Mouse (Mus musculus) liver, adult 2 months (tissue): ENCODE measurements around the gene Gars. TPM values are rescaled to one million over a fixed set of nuclear protein-coding genes. Genes with fewer than 3 reads are reported as not detected.
A peak's percentile ranks its signal among the peaks of the same experiment; 100 is the strongest.

Experiments used
- DNase-seq: peaks from one replicate; pipeline ENCODE4 v3.0.0-alpha.2; 2011; ENCODE audit warnings: low read depth, low spot score; ENCODE audit errors: extremely low read depth
- H3K27ac ChIP-seq: fragments of 200-500 bp; replicated peaks from 2 replicates; pipeline ENCODE4 v1.5.1; 2012; ENCODE audit warnings: low read depth, mild to moderate bottlenecking, control low read depth, inconsistent platforms, low read length; ENCODE audit not compliant: insufficient read depth
- H3K27me3 ChIP-seq: fragments of 200-500 bp; 2 replicates; pipeline ENCODE4 v1.6.1; 2012; ENCODE audit warnings: mild to moderate bottlenecking, moderate library complexity, low read length, inconsistent platforms; ENCODE audit not compliant: control insufficient read depth, insufficient read depth
- H3K36me3 ChIP-seq: fragments of 200-500 bp; 2 replicates; pipeline ENCODE4 v1.6.1; 2012; ENCODE audit warnings: low read length, inconsistent platforms; ENCODE audit not compliant: control insufficient read depth, insufficient read depth
- H3K4me1 ChIP-seq: fragments of 200-500 bp; 2 replicates; pipeline ENCODE4 v1.6.1; 2011; ENCODE audit warnings: low read length; ENCODE audit not compliant: control insufficient read depth, insufficient read depth
- H3K4me3 ChIP-seq: fragments of 200-500 bp; 2 replicates; pipeline ENCODE4 v1.5.1; 2011; ENCODE audit warnings: low read depth, mild to moderate bottlenecking, control low read depth, low read length, moderate library complexity; ENCODE audit not compliant: insufficient read depth
- H3K79me2 ChIP-seq: fragments of 200-500 bp; 2 replicates; pipeline ENCODE4 v1.6.1; 2012; ENCODE audit warnings: inconsistent platforms, mild to moderate bottlenecking, low read length, moderate library complexity; ENCODE audit not compliant: control insufficient read depth, insufficient read depth
- H3K9ac ChIP-seq: fragments of 200-500 bp; 2 replicates; pipeline ENCODE4 v1.6.1; 2012; ENCODE audit warnings: low read depth, mild to moderate bottlenecking, control low read depth, inconsistent platforms, low read length
- CTCF ChIP-seq: fragments of 200-500 bp; IDR thresholded peaks from 2 replicates; pipeline ENCODE4 v1.5.1; 2011; ENCODE audit warnings: low read depth, low read length, control low read depth
- POLR2A ChIP-seq: fragments of 200-500 bp; IDR thresholded peaks from 2 replicates; pipeline ENCODE4 v1.6.1; 2011; ENCODE audit warnings: low read length, control low read depth; ENCODE audit not compliant: insufficient read depth; ENCODE audit errors: extremely low read depth
- WGBS: fragments of 180-500 bp; shearing (Covaris S2); methylation state at CpG from one replicate; pipeline ENCODE4 v1.1.7; 2018; 5-methylcytosine and 5-hydroxymethylcytosine counted together
- polyA plus RNA-seq: library from polyadenylated mRNA; depleted of rRNA; stranded (reverse); fragments of >200 nt; gene quantifications from 2 replicates; pipeline ENCODE4 v1.2.3, GENCODE M21; 2012
- total RNA-seq: library from RNA; depleted of rRNA; stranded (reverse); fragments of >200 nt; gene quantifications from 2 replicates; pipeline ENCODE4 v1.2.3, GENCODE M21; 2014

The Gars gene
- total and polyA plus RNA-seq, 2 experiments: 18.2 to 35.7 TPM

GRCm38 (mm10) chr6:54997726-54998125, 40.1 kb upstream of the Gars start:
- Histone ChIP-seq H3K79me2 (no peaks in the 10 kb centered on the region), H3K27ac (no peak overlapping the region), H3K36me3 (no peaks in the 10 kb centered on the region), H3K4me1 (peaks cover 8% of the 10 kb centered on the region), H3K27me3 (no peaks in the 10 kb centered on the region), H3K9ac (no peak overlapping the region), H3K4me3 (no peak overlapping the region)
- TF ChIP-seq POLR2A (no peak), CTCF (no peak)
- DNase-seq: peak; percentile 85
- 39% methylated on average over 6 of the region's 6 CpGs for WGBS

GRCm38 (mm10) chr6:55001320-55001719, 36.5 kb upstream of the Gars start:
- H3K4me3 ChIP-seq: no peak overlapping the region
- no peak overlapping the region for H3K27ac ChIP-seq
- TF ChIP-seq CTCF (no peak), POLR2A (no peak)
- H3K4me1 ChIP-seq: peaks cover 8% of the 10 kb centered on the region
- H3K79me2 ChIP-seq: no peaks in the 10 kb centered on the region
- WGBS: 22% methylated on average over 4 of the region's 4 CpGs
- H3K9ac ChIP-seq: no peak overlapping the region
- H3K27me3 ChIP-seq: no peaks in the 10 kb centered on the region
- H3K36me3 ChIP-seq: no peaks in the 10 kb centered on the region
- DNase-seq: peak; percentile 38

GRCm38 (mm10) chr6:55002438-55002837, 35.4 kb upstream of the Gars start:
- no peaks in the 10 kb centered on the region for H3K27me3 ChIP-seq
- TF ChIP-seq CTCF: no peak
- no peak for TF ChIP-seq POLR2A
- no peaks in the 10 kb centered on the region for H3K36me3 ChIP-seq
- H3K4me1 ChIP-seq: peaks cover 4% of the 10 kb centered on the region
- no peak overlapping the region for H3K4me3 ChIP-seq
- no peak overlapping the region for H3K27ac ChIP-seq
- no peak for DNase-seq
- H3K9ac ChIP-seq: no peak overlapping the region
- no peaks in the 10 kb centered on the region for H3K79me2 ChIP-seq
- 71% methylated on average over 4 of the region's 4 CpGs for WGBS

GRCm38 (mm10) chr6:55003559-55003958, 34.2 kb upstream of the Gars start:
- H3K9ac ChIP-seq: no peak overlapping the region
- WGBS: 72% methylated on average over 4 of the region's 4 CpGs

GRCm38 (mm10) chr6:55008401-55008800, 29.4 kb upstream of the Gars start:
- H3K79me2 ChIP-seq: no peaks in the 10 kb centered on the region
- WGBS: 95% methylated on average over 8 of the region's 8 CpGs
- H3K27ac ChIP-seq: no peak overlapping the region
- H3K36me3 ChIP-seq: no peaks in the 10 kb centered on the region
- no peak overlapping the region for H3K4me3 ChIP-seq
- no peaks in the 10 kb centered on the region for H3K4me1 ChIP-seq
- DNase-seq: no peak
- no peaks in the 10 kb centered on the region for H3K27me3 ChIP-seq
- no peak overlapping the region for H3K9ac ChIP-seq
- TF ChIP-seq CTCF (no peak), POLR2A (no peak)

More at GRCm38 (mm10) chr6:55003559-55003958, 34.2 kb upstream of the Gars start:
- H3K4me3 ChIP-seq: no peak overlapping the region
- no peaks in the 10 kb centered on the region for H3K36me3 ChIP-seq
- no peak overlapping the region for H3K27ac ChIP-seq
- DNase-seq: no peak
- no peaks in the 10 kb centered on the region for H3K4me1 ChIP-seq
- no peaks in the 10 kb centered on the region for H3K79me2 ChIP-seq
- TF ChIP-seq POLR2A (no peak), CTCF (no peak)
- H3K27me3 ChIP-seq: no peaks in the 10 kb centered on the region

DNA sequence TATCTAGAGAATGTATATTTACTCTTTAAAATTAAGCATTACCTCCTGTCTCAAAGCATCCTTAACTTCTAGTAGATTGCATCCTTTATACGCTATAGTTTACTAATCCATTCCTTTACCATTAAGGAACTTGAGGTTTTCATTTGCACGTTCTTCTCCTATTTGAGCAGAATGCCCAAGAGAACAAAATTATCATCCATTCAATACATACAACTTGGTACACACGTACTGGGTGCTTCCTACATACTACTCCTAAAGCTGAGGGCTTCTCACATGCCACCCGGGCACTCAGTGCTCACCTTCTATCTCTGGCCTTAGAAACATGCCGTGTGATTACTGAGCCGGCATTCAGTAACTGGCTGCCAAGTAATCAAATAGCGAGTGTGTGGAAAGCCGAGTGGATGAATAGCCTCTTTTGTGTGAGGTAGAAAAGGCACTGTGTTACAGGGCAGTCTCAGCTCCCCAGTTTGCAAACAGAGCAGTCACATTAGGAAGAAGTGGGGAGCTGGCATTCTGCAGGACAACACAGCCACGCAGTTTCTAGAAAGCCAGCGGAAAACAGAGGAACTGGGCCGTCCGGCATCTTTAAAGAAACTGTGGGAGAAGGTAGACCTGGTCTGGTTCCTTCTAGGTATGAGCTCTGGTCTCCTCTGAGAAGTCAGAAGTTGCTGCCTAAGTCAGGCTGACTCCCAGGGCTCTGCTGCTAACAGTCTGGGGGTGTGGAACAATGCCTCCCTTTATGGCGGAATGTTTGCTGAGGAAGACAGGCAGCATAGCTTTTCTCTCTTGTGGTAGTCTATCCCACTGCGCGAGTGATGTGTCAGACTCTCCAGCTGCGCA, 28.2 kb upstream of the Gars start:
- H3K36me3 ChIP-seq: no peaks in the 10 kb centered on the region
- H3K27me3 ChIP-seq: no peaks in the 10 kb centered on the region
- H3K9ac ChIP-seq: no peak overlapping the region
- no peak overlapping the region for H3K4me3 ChIP-seq
- WGBS: 50% methylated on average over 16 of the region's 16 CpGs
- no peaks in the 10 kb centered on the region for H3K4me1 ChIP-seq
- DNase-seq: no peak
- no peak for TF ChIP-seq POLR2A
- no peak for TF ChIP-seq CTCF
- H3K79me2 ChIP-seq: no peaks in the 10 kb centered on the region
- no peak overlapping the region for H3K27ac ChIP-seq
